Mouse (Mus musculus) brain, embryonic 18.5 days (tissue): ENCODE measurements around the gene Zfp462.

Source experiments
- DNase-seq: peaks from one replicate; pipeline ENCODE4 v3.0.0-alpha.2; 2012; ENCODE audit warnings: low read depth, low spot score

The Zfp462 gene

GRCm38 (mm10) chr4:54950136-54950535, 5.3 kb downstream of the Zfp462 start:
- DNase-seq: no peak

- DNase-seq: no peak
Observed at GRCm38 (mm10) chr4:54950866-54951265, 6.0 kb downstream of the Zfp462 start.

- no peak for DNase-seq
Observed at GRCm38 (mm10) chr4:54953657-54954395, 9.0 kb downstream of the Zfp462 start.

GRCm38 (mm10) chr4:54954455-54954854, 9.6 kb downstream of the Zfp462 start:
- no peak for DNase-seq

- no peak for DNase-seq
Observed at GRCm38 (mm10) chr4:54960776-54961175, 15.9 kb downstream of the Zfp462 start.

GRCm38 (mm10) chr4:54962141-54962540, 17.3 kb downstream of the Zfp462 start:
- DNase-seq: no peak

GRCm38 (mm10) chr4:54963551-54963950, 18.7 kb downstream of the Zfp462 start:
- DNase-seq: no peak

GRCm38 (mm10) chr4:54965169-54965695, 20.4 kb downstream of the Zfp462 start:
- DNase-seq: no peak

- DNase-seq: no peak
Observed at GRCm38 (mm10) chr4:54966161-54966806, 21.4 kb downstream of the Zfp462 start.

GRCm38 (mm10) chr4:54967166-54967565, 22.3 kb downstream of the Zfp462 start:
- DNase-seq: no peak

GRCm38 (mm10) chr4:54967721-54968120, 22.9 kb downstream of the Zfp462 start:
- no peak for DNase-seq

GRCm38 (mm10) chr4:54969671-54970295, 24.9 kb downstream of the Zfp462 start:
- no peak for DNase-seq

- no peak for DNase-seq
Observed at GRCm38 (mm10) chr4:54971386-54971785, 26.5 kb downstream of the Zfp462 start.

- DNase-seq: no peak
Observed at GRCm38 (mm10) chr4:54972096-54972495, 27.2 kb downstream of the Zfp462 start.

- DNase-seq: no peak
Observed at GRCm38 (mm10) chr4:54972827-54973560, 28.1 kb downstream of the Zfp462 start.

- no peak for DNase-seq
Observed at GRCm38 (mm10) chr4:54979771-54980472, 35.1 kb downstream of the Zfp462 start.

- no peak for DNase-seq
Observed at GRCm38 (mm10) chr4:54984502-54984901, 39.7 kb downstream of the Zfp462 start.

GRCm38 (mm10) chr4:54986671-54987070, 41.8 kb downstream of the Zfp462 start:
- no peak for DNase-seq

- DNase-seq: no peak
Observed at GRCm38 (mm10) chr4:54987256-54987655, 42.4 kb downstream of the Zfp462 start.

- DNase-seq: no peak
Observed at GRCm38 (mm10) chr4:54987926-54988325, 43.1 kb downstream of the Zfp462 start.

- no peak for DNase-seq
Observed at GRCm38 (mm10) chr4:54991973-54992372, 47.1 kb downstream of the Zfp462 start.
